Mouse (Mus musculus): Measurements from ENCODE around the gene Grik4.

DNA sequence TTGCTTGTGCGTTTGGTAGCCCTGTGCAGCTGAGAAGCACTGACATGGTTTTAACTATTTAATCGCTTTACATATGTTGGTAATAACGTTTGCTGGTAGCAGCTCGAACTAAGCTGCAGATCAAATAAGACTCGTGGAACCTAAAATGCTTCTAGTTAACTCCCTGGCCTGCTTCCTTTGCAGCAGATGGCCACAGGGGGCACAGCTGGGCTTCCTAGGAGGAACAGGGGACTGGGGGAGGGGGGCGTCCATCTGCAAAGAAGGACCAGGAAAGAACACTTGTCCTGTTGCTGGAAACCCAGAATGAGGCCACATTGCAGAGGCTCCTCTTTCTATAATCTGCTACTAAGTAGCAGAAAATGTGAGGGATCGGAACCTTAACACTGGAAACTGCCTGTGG is 24.1 kb downstream of the Grik4 start:
- peak; percentile 23; the same call in 1 of the 2 replicates for TF ChIP-seq CTCF (IDR thresholded peaks at IDR 0.05; ENCODE audit: borderline replicate concordance, extremely low read depth, insufficient read depth, insufficient read length)
- TF ChIP-seq POLR2A (IDR thresholded peaks at IDR 0.05; ENCODE audit: borderline replicate concordance, extremely low read depth, insufficient read depth, insufficient read length, poor library complexity, severe bottlenecking) = no peak

All from brain, embryonic 14.5 days (tissue).